Mouse (Mus musculus) mature B cell (primary cell): ENCODE measurements around the gene Ccdc153.

Experiments used
- in situ Hi-C: fragments of 300-500 bp; cut with MboI; formaldehyde crosslinking; loops from 2 replicates; pipeline ENCODE4 v1.14.3; 2019

Ccdc153 gene

DNA sequence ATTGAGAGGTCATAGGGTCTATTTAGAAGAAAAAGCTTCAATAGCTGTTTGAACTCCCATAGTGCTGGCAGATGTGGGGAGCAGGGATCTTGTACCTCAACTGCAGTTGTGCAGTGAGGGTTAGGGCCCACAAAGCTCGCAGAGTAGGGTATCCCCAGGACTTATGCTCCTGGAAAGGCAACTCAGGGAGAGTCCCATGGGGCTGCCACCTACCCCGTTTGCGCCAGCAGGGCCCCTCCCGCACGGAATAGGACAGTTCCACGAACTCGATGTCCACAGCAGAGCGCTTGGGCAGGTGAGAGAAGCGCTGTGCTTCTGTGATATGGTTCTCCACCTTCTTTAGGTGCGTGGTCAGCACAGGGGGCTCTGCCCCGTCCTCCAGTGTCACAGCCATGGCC lies 46.5 kb downstream of the Ccdc153 start:
- in situ Hi-C loops: no loop called here

GRCm38 (mm10) chr9:44287401-44288075 lies 47.1 kb downstream of the Ccdc153 start:
- in situ Hi-C loops: no loop called here

GRCm38 (mm10) chr9:44288076-44288958 lies 47.8 kb downstream of the Ccdc153 start, which contains the start of gene Abcg4:
Gene Abcg4 (minus strand): TSS chr9:44288615.
- in situ Hi-C loops: no loop called here

- in situ Hi-C loops: no loop called here
Measured at GRCm38 (mm10) chr9:44288959-44289291, 48.4 kb downstream of the Ccdc153 start.

- in situ Hi-C loops: no loop called here
Measured at GRCm38 (mm10) chr9:44292490-44292889, 52.0 kb downstream of the Ccdc153 start.
